Mouse (Mus musculus) CH12.LX (cell line): ENCODE results near the gene Hoxd13. TPM values are rescaled to one million over a fixed set of nuclear protein-coding genes. Genes with fewer than 3 reads are reported as not detected.
A peak's percentile ranks its signal among the peaks of the same experiment; 100 is the strongest.

ENCODE experiments used
- DNase-seq: peaks from one replicate; pipeline ENCODE4 v3.0.0-alpha.2; 2013; ENCODE audit errors: extremely low read depth
- H3K27ac ChIP-seq: 2 replicates; pipeline ENCODE4 v1.5.1; 2012; ENCODE audit warnings: low read depth, mild to moderate bottlenecking, control low read depth, moderate library complexity; ENCODE audit not compliant: insufficient read depth
- H3K27me3 ChIP-seq: replicated peaks from 2 replicates; pipeline ENCODE3; 2012; ENCODE audit warnings: inconsistent platforms
- H3K36me3 ChIP-seq, 2 experiments: replicated peaks in 1 of 2; 2 replicates each; pipeline versions ENCODE3 to v1.6.1; 2012; ENCODE audit warnings: inconsistent platforms in 1 of 2, low read length in 1 of 2, mild to moderate bottlenecking in 1 of 2, mixed read lengths in 1 of 2, moderate library complexity in 1 of 2; ENCODE audit not compliant: control insufficient read depth in 1 of 2, insufficient read depth in 1 of 2
- H3K4me1 ChIP-seq, 2 experiments: 2 replicates each; pipeline ENCODE4 v1.6.1; 2012; ENCODE audit warnings: inconsistent platforms in 1 of 2, moderate library complexity in 1 of 2; ENCODE audit not compliant: insufficient read depth in 2 of 2, control insufficient read depth in 1 of 2
- H3K4me2 ChIP-seq: 2 replicates; pipeline ENCODE4 v1.6.1; 2012; ENCODE audit warnings: low read depth, mild to moderate bottlenecking, control low read depth; ENCODE audit not compliant: poor library complexity, insufficient read depth, severe bottlenecking
- H3K4me3 ChIP-seq, 3 experiments: fragments of 150-350 bp in 1 of 3; sonication (generic) in 1 of 3; replicated peaks in 1 of 3; 2 replicates each; pipeline versions ENCODE3 to v1.5.1; 2011 to 2012; ENCODE audit warnings: low read depth in 2 of 3, low read length in 2 of 3, mild to moderate bottlenecking in 2 of 3, moderate library complexity in 2 of 3, control low read depth in 1 of 3, improper control_type of control experiment in 1 of 3, inconsistent platforms in 1 of 3, mixed read lengths in 1 of 3; ENCODE audit not compliant: poor library complexity in 1 of 3
- H3K79me2 ChIP-seq: replicated peaks from 2 replicates; pipeline ENCODE4 v1.6.1; 2012; ENCODE audit warnings: mild to moderate bottlenecking, moderate library complexity; ENCODE audit not compliant: control insufficient read depth, poor library complexity, insufficient read depth, severe bottlenecking; ENCODE audit errors: extremely low read depth
- H3K9ac ChIP-seq: 2 replicates; pipeline ENCODE4 v1.6.1; 2012; ENCODE audit warnings: low read depth, mild to moderate bottlenecking, control low read depth, moderate library complexity; ENCODE audit not compliant: insufficient read depth
- H3K9me3 ChIP-seq: replicated peaks from 2 replicates; pipeline ENCODE3; 2012; ENCODE audit warnings: low read length, inconsistent platforms, mixed read lengths
- BHLHE40 ChIP-seq: IDR thresholded peaks from 2 replicates; pipeline ENCODE4 v1.6.1; 2011; ENCODE audit warnings: mild to moderate bottlenecking, low read depth, low read length, improper control_type of control experiment
- CHD1 ChIP-seq: IDR thresholded peaks from 2 replicates; pipeline ENCODE4 v1.6.1; 2012; ENCODE audit warnings: low read depth, low read length, improper control_type of control experiment, inconsistent platforms
- CHD2 ChIP-seq: IDR thresholded peaks from 2 replicates; pipeline ENCODE4 v1.6.1; 2011; ENCODE audit warnings: low read length, improper control_type of control experiment
- CTCF ChIP-seq, 2 experiments: IDR thresholded peaks in 1 of 2; conservative IDR thresholded peaks in 1 of 2; 2 replicates each; pipeline ENCODE4 v1.5.1; 2011 to 2012; ENCODE audit warnings: low read depth in 2 of 2, low read length in 2 of 2, improper control_type of control experiment in 1 of 2, inconsistent platforms in 1 of 2, mild to moderate bottlenecking in 1 of 2, moderate library complexity in 1 of 2
- E2F4 ChIP-seq: IDR thresholded peaks from 2 replicates; pipeline ENCODE4 v1.6.1; 2011; ENCODE audit warnings: low read depth, low read length, improper control_type of control experiment; ENCODE audit not compliant: insufficient replicate concordance
- ELF1 ChIP-seq: IDR thresholded peaks from 2 replicates; pipeline ENCODE4 v1.6.1; 2014; ENCODE audit warnings: low read depth, mild to moderate bottlenecking, inconsistent platforms, low read length, improper control_type of control experiment
- EP300 ChIP-seq: IDR thresholded peaks from 2 replicates; pipeline ENCODE4 v1.6.1; 2011; ENCODE audit warnings: low read length, improper control_type of control experiment
- ETS1 ChIP-seq: conservative IDR thresholded peaks from 2 replicates; pipeline ENCODE4 v1.6.1; 2012; ENCODE audit warnings: low read depth, mild to moderate bottlenecking, inconsistent platforms, low read length, improper control_type of control experiment, moderate library complexity
- GABPA ChIP-seq: IDR thresholded peaks from 2 replicates; pipeline ENCODE4 v1.6.1; 2012; ENCODE audit warnings: low read depth, low read length, improper control_type of control experiment, inconsistent platforms; ENCODE audit not compliant: insufficient replicate concordance
- HCFC1 ChIP-seq: IDR thresholded peaks from 2 replicates; pipeline ENCODE4 v1.6.1; 2012; ENCODE audit warnings: low read depth, mild to moderate bottlenecking, inconsistent platforms, low read length, improper control_type of control experiment
- IRF4 ChIP-seq: IDR thresholded peaks from 2 replicates; pipeline ENCODE4 v1.6.1; 2014; ENCODE audit warnings: low read depth, mild to moderate bottlenecking, inconsistent platforms, low read length, improper control_type of control experiment
- JUN ChIP-seq: IDR thresholded peaks from 2 replicates; pipeline ENCODE4 v1.6.1; 2011; ENCODE audit warnings: low read depth, mild to moderate bottlenecking, low read length, improper control_type of control experiment, moderate library complexity; ENCODE audit not compliant: insufficient read depth
- JUND ChIP-seq: conservative IDR thresholded peaks from 2 replicates; pipeline ENCODE4 v1.6.1; 2011; ENCODE audit warnings: low read depth, low read length, improper control_type of control experiment
- KAT2A ChIP-seq: IDR thresholded peaks from 2 replicates; pipeline ENCODE4 v1.6.1; 2012; ENCODE audit warnings: low read length, improper control_type of control experiment, inconsistent platforms; ENCODE audit not compliant: insufficient replicate concordance
- MAFK ChIP-seq: IDR thresholded peaks from 2 replicates; pipeline ENCODE4 v1.6.1; 2011; ENCODE audit warnings: low read length, improper control_type of control experiment; ENCODE audit not compliant: insufficient replicate concordance
- MAX ChIP-seq: IDR thresholded peaks from 2 replicates; pipeline ENCODE4 v1.6.1; 2011; ENCODE audit warnings: low read length, improper control_type of control experiment
- MAZ ChIP-seq: IDR thresholded peaks from 2 replicates; pipeline ENCODE4 v1.6.1; 2012; ENCODE audit warnings: low read depth, mild to moderate bottlenecking, inconsistent platforms, low read length, improper control_type of control experiment, moderate library complexity
- MEF2A ChIP-seq: IDR thresholded peaks from 2 replicates; pipeline ENCODE4 v1.6.1; 2014; ENCODE audit warnings: low read depth, mild to moderate bottlenecking, inconsistent platforms, low read length, improper control_type of control experiment, borderline replicate concordance
- MXI1 ChIP-seq: IDR thresholded peaks from 2 replicates; pipeline ENCODE4 v1.6.1; 2011; ENCODE audit warnings: mild to moderate bottlenecking, low read depth, low read length, improper control_type of control experiment
- MYC ChIP-seq: IDR thresholded peaks from 2 replicates; pipeline ENCODE4 v1.6.1; 2011; ENCODE audit warnings: low read depth, mild to moderate bottlenecking, improper control_type of control experiment, low read length
- NELFE ChIP-seq: IDR thresholded peaks from 2 replicates; pipeline ENCODE4 v1.6.1; 2011; ENCODE audit warnings: low read depth, low read length, improper control_type of control experiment
- NRF1 ChIP-seq: IDR thresholded peaks from 2 replicates; pipeline ENCODE4 v1.6.1; 2014; ENCODE audit warnings: low read depth, mild to moderate bottlenecking, inconsistent platforms, low read length, improper control_type of control experiment, moderate library complexity
- PAX5 ChIP-seq: IDR thresholded peaks from 2 replicates; pipeline ENCODE4 v1.6.1; 2012; ENCODE audit warnings: low read length, inconsistent platforms, mixed read lengths
- POLR2A ChIP-seq: IDR thresholded peaks from 2 replicates; pipeline ENCODE4 v1.6.1; 2011; ENCODE audit warnings: low read depth, mild to moderate bottlenecking, improper control_type of control experiment, low read length
- POLR2AphosphoS2 ChIP-seq: IDR thresholded peaks from 2 replicates; pipeline ENCODE4 v1.6.1; 2011; ENCODE audit warnings: low read depth, low read length, improper control_type of control experiment
- RAD21 ChIP-seq: IDR thresholded peaks from 2 replicates; pipeline ENCODE4 v1.6.1; 2011; ENCODE audit warnings: low read depth, mild to moderate bottlenecking, low read length, improper control_type of control experiment, moderate library complexity
- RCOR1 ChIP-seq: conservative IDR thresholded peaks from 2 replicates; pipeline ENCODE4 v1.6.1; 2012; ENCODE audit warnings: low read depth, mild to moderate bottlenecking, inconsistent platforms, low read length, improper control_type of control experiment
- SIN3A ChIP-seq: IDR thresholded peaks from 2 replicates; pipeline ENCODE4 v1.6.1; 2012; ENCODE audit warnings: low read length, improper control_type of control experiment, inconsistent platforms
- SMC3 ChIP-seq: IDR thresholded peaks from 2 replicates; pipeline ENCODE4 v1.6.1; 2011; ENCODE audit warnings: low read depth, low read length, improper control_type of control experiment
- TBP ChIP-seq: conservative IDR thresholded peaks from 2 replicates; pipeline ENCODE4 v1.6.1; 2011; ENCODE audit warnings: low read depth, low read length, improper control_type of control experiment
- TCF12 ChIP-seq: IDR thresholded peaks from 2 replicates; pipeline ENCODE4 v1.6.1; 2014; ENCODE audit warnings: low read depth, mild to moderate bottlenecking, inconsistent platforms, low read length, improper control_type of control experiment
- UBTF ChIP-seq: IDR thresholded peaks from 2 replicates; pipeline ENCODE4 v1.6.1; 2012; ENCODE audit warnings: low read depth, mild to moderate bottlenecking, inconsistent platforms, low read length, improper control_type of control experiment, moderate library complexity
- USF1 ChIP-seq: IDR thresholded peaks from 2 replicates; pipeline ENCODE4 v1.6.1; 2014; ENCODE audit warnings: low read depth, mild to moderate bottlenecking, inconsistent platforms, low read length, improper control_type of control experiment
- USF2 ChIP-seq: conservative IDR thresholded peaks from 2 replicates; pipeline ENCODE4 v1.6.1; 2011; ENCODE audit warnings: low read depth, low read length, improper control_type of control experiment
- ZC3H11A ChIP-seq: IDR thresholded peaks from 2 replicates; pipeline ENCODE4 v1.6.1; 2012; ENCODE audit warnings: low read depth, mild to moderate bottlenecking, inconsistent platforms, low read length, improper control_type of control experiment
- ZKSCAN1 ChIP-seq: IDR thresholded peaks from 2 replicates; pipeline ENCODE4 v1.6.1; 2012; ENCODE audit warnings: low read depth, inconsistent platforms, low read length, improper control_type of control experiment, borderline replicate concordance
- ZMIZ1 ChIP-seq: IDR thresholded peaks from 2 replicates; pipeline ENCODE4 v1.6.1; 2012; ENCODE audit warnings: low read depth, mild to moderate bottlenecking, inconsistent platforms, low read length, improper control_type of control experiment
- ZNF384 ChIP-seq: IDR thresholded peaks from 2 replicates; pipeline ENCODE4 v1.6.1; 2012; ENCODE audit warnings: low read depth, low read length, improper control_type of control experiment, inconsistent platforms
- dilution Hi-C: fragments of 300-500 bp; cut with MboI; formaldehyde crosslinking; loops from 2 replicates; pipeline ENCODE4 v1.14.3; 2020; ENCODE audit warnings: low sequenced_read_pairs; ENCODE audit not compliant: extremely low pct_unique_long_range_greater_than_20kb, extremely low pct_ligation_motif_present
- in situ Hi-C: fragments of 300-500 bp; cut with MboI; formaldehyde crosslinking; loops from 3 replicates; pipeline ENCODE4 v1.14.3; 2019; ENCODE audit warnings: low sequenced_read_pairs, low pct_ligation_motif_present, low pct_unique_long_range_greater_than_20kb, mixed read lengths
- polyA plus RNA-seq: library from polyadenylated mRNA; unstranded; fragments of >175 nt; gene quantifications from 2 replicates; pipeline ENCODE4 v1.2.1, GENCODE M21; 2012; ENCODE audit warnings: low read depth; ENCODE audit not compliant: insufficient read length
- total RNA-seq, 2 experiments: library from RNA; depleted of rRNA; stranded (reverse); fragments of 300-350 nt in 1 of 2; fragments of >200 nt in 1 of 2; gene quantifications; 2 replicates each; pipeline ENCODE4 v1.2.3; 2012 to 2014

Hoxd13 gene
- total and polyA plus RNA-seq, 3 experiments, result not detected

DNA sequence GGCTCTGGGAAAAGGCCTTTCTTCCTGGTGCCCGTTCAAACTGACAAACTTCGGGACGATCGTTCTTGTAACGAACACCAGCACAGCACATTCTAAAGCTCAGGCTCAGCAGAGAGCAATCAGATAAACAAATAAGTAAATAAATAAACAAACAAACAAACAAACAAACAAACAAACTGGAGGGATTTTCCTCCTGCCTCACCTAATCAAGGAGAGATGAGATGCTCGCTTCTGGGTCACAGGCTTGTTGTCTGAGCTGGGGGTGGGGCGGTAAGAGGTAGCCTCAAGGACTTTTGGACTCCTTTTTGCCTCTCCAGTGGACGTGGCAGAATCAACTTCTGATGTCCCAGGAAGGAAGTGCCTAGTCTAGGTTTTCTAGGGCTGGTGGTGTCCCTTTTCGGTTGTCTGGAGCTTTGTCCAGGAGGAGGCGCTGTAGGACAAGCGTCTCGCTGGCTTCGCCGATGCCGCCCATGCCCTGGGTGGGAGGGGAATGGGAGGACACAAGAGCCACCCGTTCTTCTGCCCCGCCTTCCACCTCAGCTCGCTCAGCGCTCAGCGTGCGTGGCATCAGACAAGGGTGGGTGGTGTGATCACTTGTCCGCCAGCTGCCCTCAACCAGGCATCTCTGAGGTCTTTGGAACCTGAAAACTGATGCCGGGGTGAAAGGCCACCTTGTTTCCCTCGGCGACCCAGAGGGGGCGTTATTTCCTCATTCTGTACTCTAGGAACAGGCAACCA, 47.6 kb downstream of the Hoxd13 start:
- H3K79me2 ChIP-seq, result no peaks in the 10 kb centered on the region
- 0 out of 2 replicates have a peak overlapping the region, but pooled peaks have one; percentile 16 for H3K27ac ChIP-seq
- no peaks in the 10 kb centered on the region for H3K36me3 ChIP-seq
- dilution Hi-C loops, result no loop called here
- TF ChIP-seq CHD2 (no peak), POLR2A (peak; percentile 42; the same call in 1 of the 2 replicates), GABPA (no peak), EP300 (no peak), JUN (no peak), PAX5 (no peak), KAT2A (no peak), RAD21 (peak; percentile 80), MXI1 (no peak), MYC (peak; percentile 64; the same call in 1 of the 2 replicates), SIN3A (no peak), MAZ (no peak), ZKSCAN1 (no peak), ELF1 (0 out of 2 replicates have a peak, but pooled peaks have one; percentile 26), IRF4 (no peak; the same call in 1 of the 2 replicates), CTCF (conservative IDR thresholded peaks at IDR 0.05 in 1 of 2, IDR thresholded peaks at IDR 0.05 in 1 of 2; ENCODE audit: low read depth in 2 of 2, low read length in 2 of 2) (peak; percentile 49 to 83), JUND (no peak), TCF12 (peak; percentile 52; the same call in 1 of the 2 replicates), MAX (0 out of 2 replicates have a peak, but pooled peaks have one; percentile 39), ZMIZ1 (no peak), SMC3 (peak; percentile 92), MEF2A (peak; percentile 39; the same call in 1 of the 2 replicates), NRF1 (no peak), RCOR1 (no peak), NELFE (0 out of 2 replicates have a peak, but pooled peaks have one; percentile 28), BHLHE40 (peak; percentile 46; the same call in 1 of the 2 replicates), USF1 (no peak), E2F4 (no peak), TBP (no peak), CHD1 (no peak), ZNF384 (no peak), USF2 (no peak), POLR2AphosphoS2 (no peak), ETS1 (no peak), MAFK (no peak), UBTF (no peak), HCFC1 (no peak), ZC3H11A (peak; percentile 65)
- peaks cover 8 to 21% of the 10 kb centered on the region in 2 experiments for H3K4me1 ChIP-seq
- H3K9ac ChIP-seq, result no peak overlapping the region
- in situ Hi-C loops, result loop anchor here (5.0 to 25.0 kb wide), 2 partner anchors 247 to 872 kb away; no protein-coding TSS in a partner anchor
- H3K4me3 ChIP-seq, result peak overlapping the region in 2 of 3 experiments; percentile 36 to 47
- peaks cover 4% of the 10 kb centered on the region for H3K9me3 ChIP-seq
- no peaks in the 10 kb centered on the region for H3K27me3 ChIP-seq
- H3K4me2 ChIP-seq, result peak overlapping the region; percentile 67; the same call in 1 of the 2 replicates
- DNase-seq, result peak; percentile 95
